Mouse (Mus musculus) stomach, embryonic 14.5 days (tissue): ENCODE data around the gene Atf6. TPM values are rescaled to one million over a fixed set of nuclear protein-coding genes. Genes with fewer than 3 reads are reported as not detected.
A peak's percentile ranks its signal among the peaks of the same experiment; 100 is the strongest.

Experiments used
- ATAC-seq: fragments of 200-750 bp; cut with Nextera tagmentation; 2 replicates; pipeline ENCODE4 v1.8.0; 2017; ENCODE audit warnings: low read depth, moderate TSS enrichment; ENCODE audit not compliant: insufficient number of reproducible peaks, insufficient read depth, low FRiP score
- H3K27ac ChIP-seq: fragments of 300-500 bp; sonication (generic); 2 replicates; pipeline ENCODE4 v1.5.1; 2014; ENCODE audit warnings: mild to moderate bottlenecking, low read length, moderate library complexity, mixed read lengths
- H3K27me3 ChIP-seq: fragments of 300-500 bp; sonication (generic); 2 replicates; pipeline ENCODE4 v1.6.1; 2014; ENCODE audit warnings: low read length, control low read depth, mixed read lengths; ENCODE audit not compliant: control insufficient read depth, insufficient read depth
- H3K36me3 ChIP-seq: fragments of 300-500 bp; sonication (generic); 2 replicates; pipeline ENCODE4 v1.6.1; 2014; ENCODE audit warnings: mild to moderate bottlenecking, control low read depth, low read length, moderate library complexity, mixed read lengths; ENCODE audit not compliant: control insufficient read depth, insufficient read depth
- H3K4me1 ChIP-seq: fragments of 300-500 bp; sonication (generic); 2 replicates; pipeline ENCODE4 v1.6.1; 2014; ENCODE audit warnings: low read length, control low read depth, mixed read lengths; ENCODE audit not compliant: control insufficient read depth, insufficient read depth
- H3K4me2 ChIP-seq: fragments of 300-500 bp; sonication (generic); replicated peaks from 2 replicates; pipeline ENCODE4 v1.6.1; 2014; ENCODE audit warnings: low read depth, low read length, control low read depth
- H3K4me3 ChIP-seq: fragments of 300-500 bp; sonication (generic); 2 replicates; pipeline ENCODE4 v1.5.1; 2014; ENCODE audit warnings: low read depth, low read length, control low read depth
- H3K9ac ChIP-seq: fragments of 300-500 bp; sonication (generic); replicated peaks from 2 replicates; pipeline ENCODE4 v1.6.1; 2014; ENCODE audit warnings: low read depth, mild to moderate bottlenecking, control low read depth, low read length, moderate library complexity, mixed read lengths
- H3K9me3 ChIP-seq: fragments of 300-500 bp; sonication (generic); 2 replicates; pipeline ENCODE4 v1.6.1; 2016; ENCODE audit warnings: low read depth, low read length, control low read depth; ENCODE audit not compliant: control insufficient read depth
- WGBS: fragments of 180-500 bp; shearing (Covaris S2); extraction: QIAGEN DNeasy Blood & Tissue Kit; methylation state at CpG from one replicate; pipeline ENCODE4 v1.1.7; 2014; 5-methylcytosine and 5-hydroxymethylcytosine counted together
- polyA plus RNA-seq: library from polyadenylated mRNA; unstranded; fragments of >200 nt; fragmentation: Nextera tagmentation; extraction: Ambion mirVana; gene quantifications from 2 replicates; pipeline ENCODE4 v1.2.1, GENCODE M21; 2014

Atf6 gene
- polyA plus RNA-seq, 1 experiment from 2014 or later: 10.8 TPM

DNA sequence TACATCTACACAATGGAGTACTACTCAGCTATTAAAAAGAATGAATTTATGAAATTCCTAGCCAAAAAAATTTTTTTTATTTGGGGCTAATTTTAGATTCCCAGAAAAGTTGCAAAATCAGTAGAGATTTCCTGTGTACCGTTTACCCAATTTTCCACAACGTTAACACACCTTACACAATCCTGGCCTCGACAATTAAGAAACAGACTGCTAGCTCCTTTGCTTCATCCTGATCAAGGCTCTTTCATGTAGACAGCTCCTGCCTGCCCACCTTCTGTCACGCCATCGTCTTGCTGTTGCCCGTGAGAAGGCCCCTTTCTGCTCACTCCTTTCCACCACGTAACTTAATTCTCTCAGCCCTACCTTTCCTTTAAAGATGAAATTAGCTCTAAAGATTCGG is 177.8 kb downstream of the Atf6 start:
- Histone ChIP-seq H3K4me1 (no peaks in the 10 kb centered on the region), H3K36me3 (no peaks in the 10 kb centered on the region), H3K9ac (no peak overlapping the region), H3K9me3 (no peaks in the 10 kb centered on the region), H3K27me3 (no peaks in the 10 kb centered on the region), H3K4me2 (no peak overlapping the region), H3K27ac (no peak overlapping the region), H3K4me3 (no peak overlapping the region)
- ATAC-seq: no peak
- 96% methylated on average over 8 of the region's 8 CpGs for WGBS

DNA sequence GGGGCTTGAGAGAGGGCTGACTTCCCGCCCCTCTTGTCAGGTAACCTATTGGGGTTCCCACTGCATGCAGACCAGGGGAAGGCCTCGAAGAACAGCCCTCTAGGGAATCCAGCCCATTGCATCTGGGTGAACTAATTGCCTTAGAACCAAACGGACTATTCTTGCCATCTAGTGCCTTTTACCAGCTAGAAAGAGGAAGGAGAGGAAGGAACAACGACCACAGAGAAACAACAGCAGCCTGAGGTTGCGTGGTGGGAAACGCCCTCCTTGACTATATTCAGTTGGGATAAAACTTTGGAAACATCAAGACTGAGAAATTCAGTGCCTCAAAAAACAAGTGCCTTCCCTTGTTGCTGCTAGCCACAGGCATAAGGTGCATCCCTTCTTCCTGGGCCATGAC is 183.7 kb downstream of the Atf6 start:
- Histone ChIP-seq H3K9me3 (no peaks in the 10 kb centered on the region), H3K9ac (no peak overlapping the region), H3K27ac (no peak overlapping the region), H3K4me1 (no peaks in the 10 kb centered on the region), H3K27me3 (no peaks in the 10 kb centered on the region), H3K4me2 (no peak overlapping the region), H3K36me3 (no peaks in the 10 kb centered on the region; the same call in 1 of the 2 replicates), H3K4me3 (no peak overlapping the region)
- no peak for ATAC-seq
- 85% methylated on average over 6 of the region's 6 CpGs for WGBS

GRCm38 (mm10) chr1:170679624-170680023 is 187.9 kb downstream of the Atf6 start:
- no peak overlapping the region for H3K4me2 ChIP-seq
- no peak for ATAC-seq
- peaks cover 3% of the 10 kb centered on the region; the same call in 1 of the 2 replicates for H3K36me3 ChIP-seq
- H3K27me3 ChIP-seq: no peaks in the 10 kb centered on the region
- WGBS: 87% methylated on average over 2 of the region's 2 CpGs
- no peak overlapping the region for H3K27ac ChIP-seq
- no peaks in the 10 kb centered on the region for H3K9me3 ChIP-seq
- H3K9ac ChIP-seq: no peak overlapping the region
- H3K4me3 ChIP-seq: no peak overlapping the region
- no peaks in the 10 kb centered on the region for H3K4me1 ChIP-seq

- 70% methylated on average over 4 of the region's 4 CpGs for WGBS
Measured at GRCm38 (mm10) chr1:170678861-170679260, 188.7 kb downstream of the Atf6 start.

DNA sequence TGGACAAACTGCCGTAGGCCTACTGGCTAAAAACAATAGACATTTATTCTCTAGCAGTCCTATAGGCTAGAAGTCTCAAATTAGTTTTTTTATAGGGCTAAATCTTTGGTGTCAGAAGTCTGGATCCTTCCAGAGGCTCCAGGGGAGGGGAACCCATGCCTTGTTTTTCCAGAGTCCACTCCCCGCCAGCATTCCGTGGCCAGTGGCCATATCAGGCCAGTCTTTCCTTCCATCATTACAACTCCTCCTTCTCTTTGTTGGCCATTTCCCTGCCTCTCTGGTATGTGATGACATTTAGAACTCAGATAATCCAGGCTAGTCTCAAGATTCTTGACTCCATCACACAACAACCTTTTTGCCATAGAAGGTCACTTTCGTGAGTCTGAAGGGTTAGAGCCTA is 189.9 kb downstream of the Atf6 start:
- no peak overlapping the region for H3K9ac ChIP-seq
- no peak for ATAC-seq
- 94% methylated on average over 4 of the region's 4 CpGs for WGBS
- no peak overlapping the region for H3K27ac ChIP-seq
- no peaks in the 10 kb centered on the region for H3K9me3 ChIP-seq
- H3K27me3 ChIP-seq: no peaks in the 10 kb centered on the region
- H3K36me3 ChIP-seq: peaks cover 3% of the 10 kb centered on the region; the same call in 1 of the 2 replicates
- H3K4me2 ChIP-seq: no peak overlapping the region
- H3K4me1 ChIP-seq: no peaks in the 10 kb centered on the region
- H3K4me3 ChIP-seq: no peak overlapping the region

More at GRCm38 (mm10) chr1:170678861-170679260, 188.7 kb downstream of the Atf6 start:
- Histone ChIP-seq H3K4me1 (no peaks in the 10 kb centered on the region), H3K9me3 (no peaks in the 10 kb centered on the region), H3K27ac (no peak overlapping the region), H3K36me3 (peaks cover 3% of the 10 kb centered on the region; the same call in 1 of the 2 replicates), H3K27me3 (no peaks in the 10 kb centered on the region), H3K4me2 (no peak overlapping the region), H3K4me3 (no peak overlapping the region), H3K9ac (no peak overlapping the region)
- no peak for ATAC-seq

DNA sequence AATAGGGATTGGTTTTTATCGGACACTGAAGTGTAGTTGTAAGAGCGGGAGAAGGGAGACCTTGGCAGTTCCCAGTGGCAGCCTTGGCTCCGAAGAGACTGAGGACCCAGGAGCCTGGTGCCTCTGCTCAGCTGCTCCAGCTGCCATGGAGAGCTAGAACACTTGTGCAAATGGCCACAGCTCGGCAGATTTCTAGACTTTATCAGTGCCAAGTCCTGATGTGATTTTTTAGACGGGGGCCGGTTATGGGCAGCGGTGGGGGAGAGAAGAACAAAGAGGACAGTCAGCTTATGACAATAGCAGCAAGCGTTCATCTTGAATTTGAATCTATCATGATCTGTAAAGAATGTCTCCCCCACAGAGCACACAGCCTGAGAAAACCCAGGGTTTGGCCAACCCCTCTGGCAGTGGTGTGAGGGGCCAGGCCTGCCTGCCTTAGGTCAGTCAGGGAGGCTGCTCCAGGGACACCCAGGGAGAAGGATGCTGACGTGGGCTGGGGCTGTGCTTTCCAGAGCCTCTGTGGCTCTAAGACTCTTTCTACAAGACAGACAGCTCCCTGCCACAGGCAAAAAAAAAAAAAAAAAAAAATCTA is 193.3 kb downstream of the Atf6 start:
- Histone ChIP-seq H3K36me3 (0 out of 2 replicates have a peak, but pooled peaks cover 3% of the 10 kb centered on the region), H3K9me3 (no peaks in the 10 kb centered on the region), H3K27me3 (no peaks in the 10 kb centered on the region), H3K27ac (no peak overlapping the region), H3K4me2 (no peak overlapping the region), H3K4me3 (no peak overlapping the region), H3K9ac (no peak overlapping the region), H3K4me1 (no peaks in the 10 kb centered on the region)
- no peak for ATAC-seq
- 79% methylated on average over 9 of the region's 9 CpGs for WGBS

DNA sequence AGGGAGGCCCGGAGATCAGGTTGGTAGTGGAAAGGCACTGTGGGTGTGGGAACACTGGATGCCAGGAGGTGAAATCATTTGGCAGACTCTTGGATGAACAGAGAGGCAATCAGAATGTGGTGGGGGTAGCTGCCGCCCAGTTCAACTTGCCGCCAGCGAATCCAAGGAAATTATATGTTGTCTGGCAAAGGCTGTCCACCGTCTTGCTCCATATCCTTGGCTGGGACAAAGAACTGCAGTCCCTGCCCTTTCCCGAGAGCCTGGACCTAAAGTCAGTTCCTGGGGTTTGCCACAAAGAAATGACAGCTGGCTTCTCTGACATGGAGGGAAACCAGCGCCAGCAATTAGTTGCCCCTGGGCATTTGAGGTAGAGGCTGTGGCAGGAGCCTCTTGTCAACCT is 202.4 kb downstream of the Atf6 start:
- Histone ChIP-seq H3K36me3 (peaks cover 6% of the 10 kb centered on the region), H3K27ac (no peak overlapping the region), H3K9ac (no peak overlapping the region), H3K9me3 (no peaks in the 10 kb centered on the region), H3K4me2 (no peak overlapping the region), H3K4me1 (no peaks in the 10 kb centered on the region), H3K27me3 (no peaks in the 10 kb centered on the region), H3K4me3 (no peak overlapping the region)
- ATAC-seq: no peak
- 93% methylated on average over 7 of the region's 7 CpGs for WGBS

GRCm38 (mm10) chr1:170664620-170665185 is 202.9 kb downstream of the Atf6 start:
- no peak overlapping the region for H3K27ac ChIP-seq
- no peaks in the 10 kb centered on the region for H3K9me3 ChIP-seq
- no peaks in the 10 kb centered on the region for H3K27me3 ChIP-seq
- no peaks in the 10 kb centered on the region for H3K4me1 ChIP-seq
- no peak overlapping the region for H3K4me3 ChIP-seq
- WGBS: 85% methylated on average over 11 of the region's 11 CpGs
- no peak overlapping the region for H3K9ac ChIP-seq
- no peak overlapping the region for H3K4me2 ChIP-seq
- no peak for ATAC-seq
- H3K36me3 ChIP-seq: peaks cover 6% of the 10 kb centered on the region

GRCm38 (mm10) chr1:170659260-170659659 is 208.3 kb downstream of the Atf6 start:
- Histone ChIP-seq H3K4me1 (0 out of 2 replicates have a peak, but pooled peaks cover 3% of the 10 kb centered on the region), H3K9ac (no peak overlapping the region), H3K27ac (no peak overlapping the region), H3K27me3 (no peaks in the 10 kb centered on the region), H3K4me3 (no peak overlapping the region), H3K9me3 (no peaks in the 10 kb centered on the region), H3K4me2 (no peak overlapping the region), H3K36me3 (no peaks in the 10 kb centered on the region)
- ATAC-seq: peak; percentile 34; the same call in 1 of the 2 replicates
- 61% methylated on average over 13 of the region's 13 CpGs for WGBS
